Mouse (Mus musculus) G1E (cell line): ENCODE measurements around the gene Gjb6. TPM values are rescaled to one million over a fixed set of nuclear protein-coding genes. Genes with fewer than 3 reads are reported as not detected.

Experiments used
- ATAC-seq: 2 replicates; pipeline ENCODE4 v1.8.0; 2016; ENCODE audit warnings: mild to moderate bottlenecking; ENCODE audit not compliant: insufficient number of reproducible peaks, poor library complexity, low FRiP score, severe bottlenecking; ENCODE audit errors: extremely low read depth
- DNase-seq: peaks from one replicate; pipeline ENCODE4 v3.0.0; 2012; ENCODE audit warnings: low spot score
- H3K27me3 ChIP-seq: 2 replicates; pipeline ENCODE4 v1.6.1; 2012; ENCODE audit warnings: mild to moderate bottlenecking, low read length, inconsistent platforms; ENCODE audit not compliant: insufficient read depth
- H3K36me3 ChIP-seq: replicated peaks from 2 replicates; pipeline ENCODE3; 2012; ENCODE audit warnings: mild to moderate bottlenecking, inconsistent platforms
- H3K4me1 ChIP-seq: 2 replicates; pipeline ENCODE4 v1.6.1; 2012; ENCODE audit warnings: low read depth, low read length, inconsistent platforms, mixed read lengths; ENCODE audit not compliant: insufficient read depth
- H3K4me3 ChIP-seq: 2 replicates; pipeline ENCODE4 v1.5.1; 2012; ENCODE audit warnings: low read depth, mild to moderate bottlenecking, inconsistent platforms, low read length, moderate library complexity, mixed read lengths
- H3K9me3 ChIP-seq: replicated peaks from 2 replicates; pipeline ENCODE4 v1.6.1; 2012; ENCODE audit warnings: inconsistent platforms
- CTCF ChIP-seq: IDR thresholded peaks from 2 replicates; pipeline ENCODE4 v1.5.1; 2012; ENCODE audit warnings: low read depth, low read length, inconsistent platforms, mixed read lengths
- GATA1 ChIP-seq: IDR thresholded peaks from 2 replicates; pipeline ENCODE4 v1.6.1; 2012; ENCODE audit warnings: borderline replicate concordance, low read length, inconsistent platforms, mixed read lengths
- GATA2 ChIP-seq: IDR thresholded peaks from 2 replicates; pipeline ENCODE4 v1.6.1; 2012; ENCODE audit warnings: low read depth, low read length, inconsistent platforms, borderline replicate concordance
- POLR2AphosphoS5 ChIP-seq: IDR thresholded peaks from 2 replicates; pipeline ENCODE4 v1.6.1; 2012; ENCODE audit warnings: low read depth, low read length, inconsistent platforms; ENCODE audit not compliant: insufficient replicate concordance
- TAL1 ChIP-seq: conservative IDR thresholded peaks from 2 replicates; pipeline ENCODE4 v1.6.1; 2012; ENCODE audit warnings: low read depth, low read length, inconsistent platforms, mixed read lengths
- polyA plus RNA-seq: library from polyadenylated mRNA; stranded (reverse); fragments of >175 nt; gene quantifications from 2 replicates; pipeline ENCODE4 v1.2.3, GENCODE M21; 2012
- total RNA-seq, 2 experiments: library from RNA; stranded (forward) in 1 of 2; stranded (reverse) in 1 of 2; fragments of 200-1000 nt in 1 of 2; fragments of >200 nt in 1 of 2; fragmentation: Nextera tagmentation in 1 of 2; gene quantifications; 2 replicates each; pipeline ENCODE4 v1.2.3; 2014 to 2017

Gjb6 gene
- total RNA-seq (2014; fragmentation: Nextera tagmentation), result not detected in 2 replicates
- total RNA-seq (2017), result 0.11 TPM in 1 of 2 replicates, not detected in the other
- not detected in 2 replicates for polyA plus RNA-seq

GRCm38 (mm10) chr14:57133161-57133661 is at the start of gene Gjb6:
Gjb6 (minus strand) TSS chr14:57133611.
- H3K9me3 ChIP-seq, result no peaks in the 10 kb centered on the region
- ATAC-seq (no peak), DNase-seq (no peak)
- peaks cover 3% of the 10 kb centered on the region for H3K27me3 ChIP-seq
- no peak within 1 kb of the TSS for H3K4me3 ChIP-seq
- no peaks in the 10 kb centered on the region for H3K36me3 ChIP-seq
- no peaks in the 10 kb centered on the region for H3K4me1 ChIP-seq
- TF ChIP-seq TAL1 (no peak), GATA1 (no peak), GATA2 (no peak), POLR2AphosphoS5 (no peak), CTCF (no peak)

- ATAC-seq (no peak), DNase-seq (no peak)
- Histone ChIP-seq H3K9me3 (no peaks in the 10 kb centered on the region), H3K27me3 (peaks cover 9% of the 10 kb centered on the region), H3K4me1 (no peaks in the 10 kb centered on the region), H3K4me3 (no peak overlapping the region), H3K36me3 (no peaks in the 10 kb centered on the region)
- TF ChIP-seq CTCF (no peak), TAL1 (no peak), GATA2 (no peak), POLR2AphosphoS5 (no peak), GATA1 (no peak)
These were observed 32.1 kb upstream of the Gjb6 start for GRCm38 (mm10) chr14:57165493-57165892.

DNA sequence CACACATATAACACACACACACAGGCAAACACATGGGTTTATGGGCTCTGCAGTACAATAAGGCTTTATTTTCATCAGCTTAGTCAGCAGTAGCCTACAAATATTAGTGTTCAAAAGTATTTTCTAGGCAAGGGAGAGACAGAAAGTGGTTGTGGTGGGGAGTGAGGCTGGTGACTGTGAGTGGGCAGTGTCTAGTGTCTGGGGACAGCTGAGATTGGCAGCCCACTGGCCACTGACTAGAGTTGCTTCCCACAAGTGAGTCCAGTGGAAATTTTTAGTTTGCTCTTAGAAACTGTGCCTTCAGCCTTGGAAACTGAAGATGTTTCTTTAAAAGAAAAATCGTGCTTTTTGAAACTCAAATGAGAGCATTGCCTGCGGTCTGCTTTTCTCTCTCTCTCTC is 28.4 kb upstream of the Gjb6 start:
- ATAC-seq, result no peak

DNA sequence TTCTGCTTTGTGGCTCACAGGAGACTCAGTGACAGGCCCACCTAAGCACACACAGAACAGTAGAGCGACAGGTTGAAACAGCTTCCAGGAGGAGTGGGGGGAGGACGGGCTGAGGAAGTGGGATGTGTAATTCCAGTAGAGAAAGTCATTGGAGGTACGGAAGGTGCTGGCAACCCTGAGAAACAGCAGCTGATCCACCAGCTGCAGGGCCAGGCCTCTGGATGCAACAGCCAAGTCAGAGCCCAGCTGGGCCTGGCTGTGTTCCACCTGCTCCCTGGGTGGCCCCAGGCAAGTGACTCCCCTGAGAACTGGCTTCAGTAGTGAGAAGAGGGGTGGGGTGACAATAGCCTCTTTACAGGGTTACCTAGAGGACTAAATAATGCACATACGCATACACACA is 27.8 kb upstream of the Gjb6 start:
- no peak for ATAC-seq
- Histone ChIP-seq H3K27me3 (peaks cover 9% of the 10 kb centered on the region), H3K9me3 (no peaks in the 10 kb centered on the region), H3K4me1 (no peaks in the 10 kb centered on the region), H3K4me3 (no peak overlapping the region), H3K36me3 (no peaks in the 10 kb centered on the region)
- no peak for DNase-seq
- no peak for TF ChIP-seq TAL1
- no peak for TF ChIP-seq GATA2
- TF ChIP-seq GATA1, result no peak
- no peak for TF ChIP-seq CTCF
- no peak for TF ChIP-seq POLR2AphosphoS5

More for the DNA sequence above, 28.4 kb upstream of the Gjb6 start:
- no peaks in the 10 kb centered on the region for H3K4me1 ChIP-seq
- no peak for DNase-seq
- H3K27me3 ChIP-seq, result peaks cover 9% of the 10 kb centered on the region
- no peak overlapping the region for H3K4me3 ChIP-seq
- no peak for TF ChIP-seq CTCF
- TF ChIP-seq GATA1, result no peak
- no peak for TF ChIP-seq POLR2AphosphoS5
- TF ChIP-seq GATA2, result no peak
- no peaks in the 10 kb centered on the region for H3K36me3 ChIP-seq
- H3K9me3 ChIP-seq, result no peaks in the 10 kb centered on the region

DNA sequence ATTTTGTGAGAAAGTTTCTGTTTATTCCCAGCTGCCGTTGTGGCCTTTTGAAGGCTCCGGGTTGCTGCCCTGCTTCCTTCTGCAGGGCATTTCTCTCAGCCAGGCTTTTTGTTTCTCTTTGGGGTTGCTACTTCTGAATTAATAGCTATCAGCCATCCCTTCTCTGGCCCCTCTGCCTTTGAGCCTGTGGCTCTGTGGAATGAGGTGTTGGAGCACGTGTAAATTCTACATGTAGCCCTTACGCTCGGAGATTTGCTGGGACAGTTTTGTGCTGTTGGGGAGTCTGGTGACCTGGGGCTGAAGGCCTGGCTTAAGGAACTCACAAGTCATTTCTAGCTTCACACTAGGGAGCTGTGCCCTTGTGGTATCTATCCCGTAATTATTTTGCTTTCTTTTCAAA is 21.5 kb upstream of the Gjb6 start:
- Histone ChIP-seq H3K36me3 (no peaks in the 10 kb centered on the region), H3K4me1 (no peaks in the 10 kb centered on the region), H3K4me3 (no peak overlapping the region), H3K27me3 (0 out of 2 replicates have a peak, but pooled peaks cover 3% of the 10 kb centered on the region), H3K9me3 (no peaks in the 10 kb centered on the region)
- no peak for TF ChIP-seq TAL1
- no peak for TF ChIP-seq POLR2AphosphoS5
- no peak for TF ChIP-seq GATA1
- no peak for TF ChIP-seq GATA2
- no peak for TF ChIP-seq CTCF
- no peak for DNase-seq
- ATAC-seq, result no peak

GRCm38 (mm10) chr14:57145741-57146140 is 12.3 kb upstream of the Gjb6 start:
- Histone ChIP-seq H3K27me3 (no peaks in the 10 kb centered on the region), H3K4me3 (no peak overlapping the region), H3K36me3 (no peaks in the 10 kb centered on the region), H3K4me1 (no peaks in the 10 kb centered on the region), H3K9me3 (no peaks in the 10 kb centered on the region)
- no peak for ATAC-seq
- no peak for TF ChIP-seq CTCF
- TF ChIP-seq POLR2AphosphoS5, result no peak
- TF ChIP-seq GATA2, result no peak
- no peak for TF ChIP-seq TAL1
- no peak for TF ChIP-seq GATA1
- no peak for DNase-seq
